Mouse (Mus musculus) B cell, adult 67 days (primary cell): Measurements from ENCODE around the gene Prkaa1. TPM values are rescaled to one million over a fixed set of nuclear protein-coding genes. Genes with fewer than 3 reads are reported as not detected.

Source experiments
- total RNA-seq, 2 experiments: library from RNA; stranded (reverse); gene quantifications; 4 replicates each; pipeline ENCODE4 v1.2.4; 2023

The Prkaa1 gene
- 10 to 100 TPM; 21.4 to 21.9 TPM for total RNA-seq

GRCm38 (mm10) chr15:5143361-5144020, at the start of gene Prkaa1:
Gene Prkaa1 (plus strand): TSS chr15:5143861.

GRCm38 (mm10) chr15:5107686-5108654, 35.7 kb upstream of the Prkaa1 start, which contains the start of gene Card6:
Gene Card6 (minus strand): TSS chr15:5108539.

GRCm38 (mm10) chr15:5116270-5117030, 27.2 kb upstream of the Prkaa1 start, which contains the start of gene Rpl37:
Gene Rpl37 (plus strand): TSS chr15:5116645.

GRCm38 (mm10) chr15:5185366-5186292, 42.0 kb downstream of the Prkaa1 start, which contains the start of gene Ttc33:
Gene Ttc33 (plus strand): TSS chr15:5185525.

Other genes starting within 250 kb of the Prkaa1 start
- gene Mroh2b, start 245.1 kb upstream of the Prkaa1 start, total RNA-seq: not detected
- not detected for gene C7, start 80.1 kb upstream of the Prkaa1 start, total RNA-seq
- 100 to 1,000 TPM; 118 to 122 TPM for gene Card6, start 35.3 kb upstream of the Prkaa1 start, total RNA-seq
- 100 to 1,000 TPM; 711 to 749 TPM for gene Rpl37, start 27.2 kb upstream of the Prkaa1 start, total RNA-seq
- 10 to 100 TPM; 37.6 to 37.9 TPM for gene Ttc33, start 41.7 kb downstream of the Prkaa1 start, total RNA-seq
- gene Ptger4, start 100.3 kb downstream of the Prkaa1 start, total RNA-seq: 10 to 100 TPM; 27.4 to 34.6 TPM